Mouse (Mus musculus): ENCODE measurements at regions not wholly inside any gene's neighbourhood (a gene's known extent, or its start where the extent isn't known, plus 50 kb on each side); places are given as distances from the start of the nearest gene placed in this dataset.

GRCm38 (mm10) chr4:119026237-119026861 is 65.0 kb downstream of the Lao1 start:
- TF ChIP-seq POLR2A (IDR thresholded peaks at IDR 0.05; ENCODE audit: borderline replicate concordance, insufficient read depth, low read length) (no peak), CTCF (IDR thresholded peaks at IDR 0.05; ENCODE audit: borderline replicate concordance, insufficient read depth, low read depth, low read length) (no peak)
